Mouse (Mus musculus) erythroblast, embryonic 14.5 days (primary cell): ENCODE data around the gene Pdc. TPM values are rescaled to one million over a fixed set of nuclear protein-coding genes. Genes with fewer than 3 reads are reported as not detected.
"Not testable (repeated sequence)": the region's sequence is repeated elsewhere in the genome, so short reads cannot be mapped to it uniquely, and the experiment has no call there.

Experiments
- H3K27me3 ChIP-seq: 2 replicates; pipeline ENCODE4 v1.6.1; 2012; ENCODE audit warnings: inconsistent platforms; ENCODE audit not compliant: control insufficient read depth
- H3K36me3 ChIP-seq: 2 replicates; pipeline ENCODE4 v1.6.1; 2012; ENCODE audit warnings: mild to moderate bottlenecking, inconsistent platforms; ENCODE audit not compliant: control insufficient read depth
- H3K4me1 ChIP-seq: 2 replicates; pipeline ENCODE4 v1.6.1; 2012; ENCODE audit warnings: inconsistent platforms; ENCODE audit not compliant: control insufficient read depth
- H3K4me3 ChIP-seq: replicated peaks from 2 replicates; pipeline ENCODE3; 2012; ENCODE audit warnings: moderate library complexity, mild to moderate bottlenecking, inconsistent platforms
- H3K9me3 ChIP-seq: 2 replicates; pipeline ENCODE4 v1.6.1; 2012; ENCODE audit warnings: low read length, inconsistent platforms, mixed read lengths; ENCODE audit not compliant: control insufficient read depth
- GATA1 ChIP-seq: IDR thresholded peaks from 2 replicates; pipeline ENCODE4 v1.6.1; 2012; ENCODE audit warnings: low read length, inconsistent platforms, mixed read lengths
- TAL1 ChIP-seq: IDR thresholded peaks from 3 replicates; pipeline ENCODE4 v1.6.1; 2012; ENCODE audit warnings: low read length, inconsistent platforms, mixed read lengths
- polyA plus RNA-seq: library from polyadenylated mRNA; stranded (reverse); fragments of >175 nt; gene quantifications from 2 replicates; pipeline ENCODE4 v1.2.3, GENCODE M21; 2012

Gene Pdc
- polyA plus RNA-seq, result not detected in 2 replicates

GRCm38 (mm10) chr1:150319205-150319604 is at the start of gene Pdc:
Gene Pdc (plus strand): TSS chr1:150319417.
- Histone ChIP-seq H3K4me1 (no peaks in the 10 kb centered on the region), H3K4me3 (no peak within 1 kb of the TSS), H3K27me3 (no peaks in the 10 kb centered on the region), H3K9me3 (no peaks in the 10 kb centered on the region), H3K36me3 (no peaks in the 10 kb centered on the region)
- TF ChIP-seq GATA1 (no peak), TAL1 (no peak)

DNA sequence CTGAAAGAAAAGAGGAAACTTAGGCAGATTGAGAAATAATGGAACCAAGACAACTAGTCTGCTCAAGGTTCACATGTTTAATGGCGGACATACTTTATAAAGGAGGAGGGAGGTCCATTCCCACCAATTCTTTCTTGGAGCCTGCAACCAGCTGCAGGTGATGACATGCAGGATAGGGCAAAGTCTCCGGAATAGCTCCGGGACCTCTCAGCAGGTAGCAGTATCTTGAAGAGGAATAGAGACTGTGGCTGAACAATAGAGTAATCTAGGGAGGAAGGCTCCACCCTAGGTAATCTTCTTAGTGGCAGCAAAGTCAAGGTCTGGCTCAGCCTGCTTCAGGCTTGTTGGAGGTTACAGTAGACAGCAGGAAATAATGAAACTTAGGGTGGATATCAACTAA is 25.2 kb upstream of the Pdc start:
- H3K9me3 ChIP-seq, H3K27me3 ChIP-seq, H3K4me3 ChIP-seq, H3K36me3 ChIP-seq, H3K4me1 ChIP-seq: not testable (repeated sequence)

GRCm38 (mm10) chr1:150307599-150307998 is 11.6 kb upstream of the Pdc start:
- TF ChIP-seq TAL1 (no peak), GATA1 (no peak)
- Histone ChIP-seq H3K4me3 (no peak overlapping the region), H3K9me3 (0 out of 2 replicates have a peak, but pooled peaks cover 2% of the 10 kb centered on the region), H3K27me3 (no peaks in the 10 kb centered on the region), H3K36me3 (no peaks in the 10 kb centered on the region), H3K4me1 (no peaks in the 10 kb centered on the region)

DNA sequence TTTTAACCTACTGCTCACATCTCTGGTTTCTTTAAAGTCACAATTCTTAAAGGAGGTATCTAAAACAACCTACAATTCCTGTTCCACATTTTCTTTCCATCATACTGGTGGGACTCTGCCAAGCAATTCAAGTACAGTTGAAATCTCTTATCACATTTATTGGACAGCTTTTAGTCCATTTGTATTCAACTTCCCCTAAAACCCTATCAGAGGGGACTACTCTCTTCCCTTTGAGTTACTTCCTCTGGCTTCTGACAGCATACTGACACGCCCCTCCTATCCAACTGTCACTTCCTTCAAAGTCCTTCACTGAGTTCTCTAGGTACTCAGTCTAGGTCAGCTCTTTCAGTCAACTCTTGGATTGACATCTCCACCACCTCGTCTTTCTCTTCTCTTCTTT is 15.9 kb downstream of the Pdc start:
- no peaks in the 10 kb centered on the region for H3K27me3 ChIP-seq
- H3K36me3 ChIP-seq, result no peaks in the 10 kb centered on the region
- no peak overlapping the region for H3K4me3 ChIP-seq
- 0 out of 2 replicates have a peak, but pooled peaks cover 4% of the 10 kb centered on the region for H3K9me3 ChIP-seq
- TF ChIP-seq GATA1 (no peak), TAL1 (no peak)
- H3K4me1 ChIP-seq, result no peaks in the 10 kb centered on the region

DNA sequence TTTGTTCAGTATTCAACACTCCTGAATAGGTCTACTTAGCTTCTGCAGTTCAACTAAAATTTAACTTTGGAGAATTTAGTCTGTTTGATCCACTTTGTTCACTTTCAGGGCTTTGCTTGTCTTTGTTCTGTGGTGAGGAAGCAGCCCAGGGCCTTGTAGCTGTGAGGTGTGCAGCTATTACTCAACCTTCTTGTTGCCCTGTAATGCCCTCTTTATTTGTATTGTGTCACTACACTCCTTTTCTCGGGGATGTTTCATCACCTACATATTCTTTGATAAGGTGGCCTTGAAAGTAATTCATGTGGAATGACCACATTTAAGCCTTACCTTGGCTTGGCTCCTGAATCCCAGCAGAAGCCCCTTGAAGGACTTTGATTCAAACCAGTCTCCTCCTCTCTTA is 41.6 kb downstream of the Pdc start:
- H3K36me3 ChIP-seq, result peaks cover 23% of the 10 kb centered on the region
- no peaks in the 10 kb centered on the region for H3K27me3 ChIP-seq
- no peaks in the 10 kb centered on the region for H3K4me1 ChIP-seq
- H3K9me3 ChIP-seq, result no peaks in the 10 kb centered on the region
- no peak for TF ChIP-seq TAL1
- TF ChIP-seq GATA1, result no peak
- H3K4me3 ChIP-seq, result no peak overlapping the region

DNA sequence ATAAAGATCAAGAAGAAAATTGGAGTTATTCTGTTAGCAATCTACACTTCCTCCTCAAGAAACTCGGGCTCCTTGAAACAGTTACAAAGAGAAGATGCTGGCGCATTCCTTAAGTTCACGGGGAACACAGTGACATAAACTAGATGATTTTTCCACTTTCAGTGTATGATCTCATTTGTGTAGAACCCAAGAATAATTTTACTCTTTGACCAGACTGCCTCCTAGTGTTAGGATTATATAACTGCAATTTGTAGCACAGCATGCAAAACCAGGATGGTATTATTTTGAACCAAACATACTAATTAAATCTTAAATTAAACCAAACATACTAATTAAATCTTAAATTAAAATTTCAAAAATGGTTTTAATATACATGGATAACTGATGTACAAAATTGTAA is 53.7 kb downstream of the Pdc start:
- H3K36me3 ChIP-seq, result peaks cover 17% of the 10 kb centered on the region
- no peak overlapping the region for H3K4me3 ChIP-seq
- TF ChIP-seq GATA1, result no peak
- TF ChIP-seq TAL1, result no peak
- H3K9me3 ChIP-seq, result no peaks in the 10 kb centered on the region
- H3K4me1 ChIP-seq, result no peaks in the 10 kb centered on the region
- H3K27me3 ChIP-seq, result no peaks in the 10 kb centered on the region

GRCm38 (mm10) chr1:150374247-150374646 is 55.0 kb downstream of the Pdc start:
- Histone ChIP-seq H3K4me3 (no peak overlapping the region), H3K9me3 (no peaks in the 10 kb centered on the region), H3K27me3 (no peaks in the 10 kb centered on the region), H3K36me3 (peaks cover 17% of the 10 kb centered on the region), H3K4me1 (no peaks in the 10 kb centered on the region)
- TF ChIP-seq TAL1, result no peak
- no peak for TF ChIP-seq GATA1

Other genes starting within 250 kb of the Pdc start
- not detected in 2 replicates for gene Ptgs2, start 219.4 kb upstream of the Pdc start, polyA plus RNA-seq
- gene Tpr, start 73.4 kb downstream of the Pdc start, polyA plus RNA-seq, result 10.9 and 16.4 TPM in 2 replicates
- gene Odr4, start 73.7 kb downstream of the Pdc start, polyA plus RNA-seq, result 0.43 and 0.76 TPM in 2 replicates
- gene Prg4, start 146.7 kb downstream of the Pdc start, polyA plus RNA-seq, result not detected in 2 replicates